14 mouse cellular contexts compared by ENCODE assay signal in genomic region chr3:29999035-29999434, GRCm38 (mm10).
A peak's percentile ranks its signal among the peaks of the same experiment; 100 is the strongest.
DNase-seq lines count a peak whose midpoint lies in the region; ATAC-seq and TF ChIP-seq lines count a peak whose summit lies in the region.
"Had no signal": no experiment of that assay in that cellular context is flagged by ENCODE, and none has a peak within 500 bp of the region (broad histone marks: within the 10 kb centered on the region; RNA-seq: fewer than 3 reads in every experiment).

No protein-coding gene starts in this region.

- H3K9me3 ChIP-seq in heart, postnatal 0 days (replicated peaks; ENCODE audit: control insufficient read depth, low read length): no peaks in the 10 kb centered on the region
- H3K9me3 ChIP-seq in lung, embryonic 14.5 days (ENCODE audit: low read depth, low read length): no peaks in the 10 kb centered on the region
- no peaks in the 10 kb centered on the region for H3K9me3 ChIP-seq in E14TG2a.4 (ENCODE audit: low read length)
- H3K9me3 ChIP-seq: hindbrain, embryonic 15.5 days; kidney, embryonic 15.5 days; limb, embryonic 10.5 days had no signal

- no peaks in the 10 kb centered on the region for H3K4me1 ChIP-seq in heart, postnatal 0 days (ENCODE audit: control insufficient read depth, insufficient read depth)
- H3K4me1 ChIP-seq in lung, embryonic 14.5 days (ENCODE audit: insufficient read depth): peaks cover 7% of the 10 kb centered on the region
- H3K4me1 ChIP-seq in E14TG2a.4 (replicated peaks; ENCODE audit: low read depth, low read length): no peaks in the 10 kb centered on the region
- H3K4me1 ChIP-seq: hindbrain, embryonic 15.5 days had no signal

- no peak for ATAC-seq in heart, postnatal 0 days (ENCODE audit: insufficient read depth, low read depth)
- ATAC-seq in lung, embryonic 14.5 days (ENCODE audit: insufficient read depth): 0 out of 2 replicates have a peak, but pooled peaks have one; percentile 49
- ATAC-seq in common myeloid progenitor, adult 5-6 weeks (replicated peaks; ENCODE audit: low read depth, poor library complexity, severe bottlenecking): peak; percentile 74; the same call in 1 of the 2 replicates

- 53% methylated on average over 1 of the region's 1 CpGs for WGBS in heart, postnatal 0 days
- WGBS in lung, embryonic 14.5 days: 46% methylated on average over 1 of the region's 1 CpGs

- H3K9ac ChIP-seq in heart, postnatal 0 days (replicated peaks; ENCODE audit: low read depth, low read length): no peak overlapping the region
- no peak overlapping the region for H3K9ac ChIP-seq in lung, embryonic 14.5 days
- H3K9ac ChIP-seq: hindbrain, embryonic 15.5 days; kidney, embryonic 15.5 days had no signal

- peak; percentile 53 for TF ChIP-seq CTCF in heart, postnatal 0 days (IDR thresholded peaks at IDR 0.05; ENCODE audit: low read depth)
- peak; percentile 67 for TF ChIP-seq CTCF in lung, embryonic 14.5 days (IDR thresholded peaks at IDR 0.05; ENCODE audit: low read depth)
- TF ChIP-seq CTCF in E14TG2a.4 (conservative IDR thresholded peaks at IDR 0.05; ENCODE audit: low read length): peak; percentile 35

- H3K27ac ChIP-seq in heart, postnatal 0 days (ENCODE audit: low read depth): no peak overlapping the region
- H3K27ac ChIP-seq in lung, embryonic 14.5 days (ENCODE audit: low read depth): no peak overlapping the region
- H3K27ac ChIP-seq: hindbrain, embryonic 15.5 days; limb, embryonic 10.5 days had no signal

- 0 out of 2 replicates have a peak, but pooled peaks cover 3% of the 10 kb centered on the region for H3K36me3 ChIP-seq in heart, postnatal 0 days (replicated peaks; ENCODE audit: control insufficient read depth, insufficient read depth, low read length)
- H3K36me3 ChIP-seq in lung, embryonic 14.5 days (ENCODE audit: insufficient read depth): peaks cover 22% of the 10 kb centered on the region
- no peaks in the 10 kb centered on the region for H3K36me3 ChIP-seq in E14TG2a.4 (ENCODE audit: insufficient read depth, low read length)
- H3K36me3 ChIP-seq: hindbrain, embryonic 15.5 days had no signal

- DNase-seq in heart, postnatal 0 days (ENCODE audit: low spot score): no peak
- DNase-seq in heart, postnatal 4 days: no peak
- DNase-seq in lung, embryonic 14.5 days: peak; percentile 59
- DNase-seq in lung, postnatal 14 days: no peak
- no peak for DNase-seq in layer of hippocampus, postnatal 25 days (ENCODE audit: extremely low spot score in 1 of 2, low spot score in 1 of 2)
- no peak for DNase-seq in adrenal gland, postnatal 4 days (ENCODE audit: low spot score in 2 of 2)
- DNase-seq: adrenal gland, adult 8-10 months; thymus, adult 2 months had no signal

- no peaks in the 10 kb centered on the region for H3K27me3 ChIP-seq in heart, postnatal 0 days (ENCODE audit: control insufficient read depth, insufficient read depth, low read length)
- no peaks in the 10 kb centered on the region for H3K27me3 ChIP-seq in lung, embryonic 14.5 days (ENCODE audit: insufficient read depth, low read length)
- H3K27me3 ChIP-seq in E14TG2a.4 (ENCODE audit: insufficient read depth, low read length): no peaks in the 10 kb centered on the region
- H3K27me3 ChIP-seq: hindbrain, embryonic 15.5 days; kidney, embryonic 15.5 days had no signal

- no peak for TF ChIP-seq EP300 in heart, postnatal 0 days (IDR thresholded peaks at IDR 0.05; ENCODE audit: low read depth)

- H3K4me2 ChIP-seq in heart, postnatal 0 days (ENCODE audit: low read depth, low read length): no peak overlapping the region
- H3K4me2 ChIP-seq in lung, embryonic 14.5 days: no peak overlapping the region
- H3K4me2 ChIP-seq: hindbrain, embryonic 15.5 days; kidney, embryonic 15.5 days had no signal

- H3K4me3 ChIP-seq in heart, postnatal 0 days (ENCODE audit: low read depth, low read length): no peak overlapping the region
- H3K4me3 ChIP-seq in lung, embryonic 14.5 days (ENCODE audit: low read depth, low read length): no peak overlapping the region
- H3K4me3 ChIP-seq in E14TG2a.4 (replicated peaks; ENCODE audit: low read length): no peak overlapping the region
- H3K4me3 ChIP-seq: hindbrain, embryonic 15.5 days; kidney, embryonic 15.5 days; limb, embryonic 10.5 days; myocyte had no signal
